In the genomic region with DNA sequence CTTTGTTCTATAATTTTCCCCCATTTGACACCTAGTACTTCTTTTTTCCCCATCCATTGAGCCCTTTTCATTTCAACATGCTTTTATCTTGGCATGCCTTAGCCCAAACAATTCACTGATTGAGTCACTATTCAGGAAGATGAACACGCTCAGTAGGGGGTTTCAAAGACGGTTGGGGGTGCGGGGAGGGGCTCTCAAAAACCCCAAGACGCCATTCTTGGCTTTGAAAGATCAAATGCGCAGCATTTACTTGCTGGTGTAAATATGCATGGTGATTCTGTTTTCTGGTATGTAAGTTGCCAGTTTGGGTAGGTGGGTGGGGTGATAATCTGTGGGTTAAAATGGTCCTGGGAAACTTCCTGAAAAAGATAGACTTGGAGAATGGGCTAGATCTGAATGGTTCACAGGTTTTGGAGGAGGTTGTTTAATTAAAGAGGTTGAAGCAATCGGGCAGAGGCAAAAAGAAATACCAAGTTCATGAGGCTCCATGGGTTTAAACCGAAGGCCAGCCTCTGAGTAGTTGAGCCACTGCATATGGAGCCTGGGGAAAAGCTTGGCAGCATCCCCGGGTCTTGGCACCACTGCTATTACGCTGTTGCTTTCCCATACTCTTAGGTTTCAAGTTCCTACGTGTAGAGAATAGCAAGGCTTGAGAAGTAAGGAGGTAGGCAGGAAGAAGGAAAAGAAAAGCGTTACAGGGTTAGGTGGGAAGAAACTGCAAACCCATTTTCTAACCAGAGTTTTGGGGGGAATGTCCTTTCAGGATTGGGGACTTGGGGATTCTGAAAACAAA, we compare ENCODE assay signal across 8 mouse cellular contexts. TPM values are rescaled to one million over a fixed set of nuclear protein-coding genes. Genes with fewer than 3 reads are reported as not detected.
DNase-seq lines count a peak whose midpoint lies in the region; ATAC-seq and TF ChIP-seq lines count a peak whose summit lies in the region.

No protein-coding gene starts in this region.

- no peaks in the 10 kb centered on the region for H3K36me3 ChIP-seq in lung, embryonic 15.5 days
- no peaks in the 10 kb centered on the region for H3K36me3 ChIP-seq in forebrain, embryonic 13.5 days (ENCODE audit: poor library complexity, severe bottlenecking)
- no peaks in the 10 kb centered on the region for H3K36me3 ChIP-seq in intestine, embryonic 16.5 days (ENCODE audit: control insufficient read depth, insufficient read depth, low read length)
- H3K36me3 ChIP-seq in myocyte (ENCODE audit: control insufficient read depth, insufficient read depth): no peaks in the 10 kb centered on the region

- H3K9me3 ChIP-seq in lung, embryonic 15.5 days: no peaks in the 10 kb centered on the region
- H3K9me3 ChIP-seq in forebrain, embryonic 13.5 days (replicated peaks): no peaks in the 10 kb centered on the region
- H3K9me3 ChIP-seq in intestine, embryonic 16.5 days (ENCODE audit: control insufficient read depth, low read length): no peaks in the 10 kb centered on the region

- H3K79me2 ChIP-seq in myocyte (ENCODE audit: control insufficient read depth, insufficient read depth): no peaks in the 10 kb centered on the region

- ATAC-seq in lung, embryonic 15.5 days (ENCODE audit: borderline replicate concordance, extremely low read depth, low FRiP score, low TSS enrichment): no peak
- no peak for ATAC-seq in forebrain, embryonic 13.5 days
- ATAC-seq in intestine, embryonic 16.5 days: no peak

- H3K9ac ChIP-seq in lung, embryonic 15.5 days: no peak overlapping the region
- H3K9ac ChIP-seq in forebrain, embryonic 13.5 days: peak overlapping the region; percentile 72
- H3K9ac ChIP-seq in intestine, embryonic 16.5 days (ENCODE audit: low read depth, low read length): 0 out of 2 replicates have a peak overlapping the region, but pooled peaks have one; percentile 15

- H3K4me2 ChIP-seq in lung, embryonic 15.5 days: peak overlapping the region; percentile 66
- peak overlapping the region; percentile 68 for H3K4me2 ChIP-seq in forebrain, embryonic 13.5 days
- H3K4me2 ChIP-seq in intestine, embryonic 16.5 days (ENCODE audit: low read depth, low read length): peak overlapping the region; percentile 56
- peak overlapping the region; percentile 75 for H3K4me2 ChIP-seq in myocyte (ENCODE audit: low read depth)

- H3K27ac ChIP-seq in lung, embryonic 15.5 days: no peak overlapping the region
- H3K27ac ChIP-seq in forebrain, embryonic 13.5 days: no peak overlapping the region
- H3K27ac ChIP-seq in intestine, embryonic 16.5 days (ENCODE audit: low read length): no peak overlapping the region

- TF ChIP-seq POLR2A in brain, embryonic 14.5 days (IDR thresholded peaks at IDR 0.05; ENCODE audit: borderline replicate concordance, extremely low read depth, insufficient read depth, insufficient read length, poor library complexity, severe bottlenecking): no peak
- TF ChIP-seq POLR2A in myocyte (IDR thresholded peaks at IDR 0.05; ENCODE audit: insufficient read length, low read depth): no peak

- H3K27me3 ChIP-seq in lung, embryonic 15.5 days: no peaks in the 10 kb centered on the region; the same call in 1 of the 2 replicates
- no peaks in the 10 kb centered on the region for H3K27me3 ChIP-seq in forebrain, embryonic 13.5 days
- H3K27me3 ChIP-seq in intestine, embryonic 16.5 days (replicated peaks; ENCODE audit: control insufficient read depth, insufficient read depth, low read length): no peaks in the 10 kb centered on the region
- no peaks in the 10 kb centered on the region for H3K27me3 ChIP-seq in myocyte (ENCODE audit: control insufficient read depth, insufficient read depth, insufficient read length)

- H3K4me3 ChIP-seq in lung, embryonic 15.5 days: peak overlapping the region; percentile 73
- peak overlapping the region; percentile 63 for H3K4me3 ChIP-seq in forebrain, embryonic 13.5 days
- H3K4me3 ChIP-seq in intestine, embryonic 16.5 days (ENCODE audit: low read length): peak overlapping the region; percentile 72
- peak overlapping the region; percentile 32 for H3K4me3 ChIP-seq in myocyte

- 26% methylated on average over 11 of the region's 11 CpGs for WGBS in lung, embryonic 15.5 days
- 24% methylated on average over 11 of the region's 11 CpGs for WGBS in forebrain, embryonic 13.5 days
- WGBS in intestine, embryonic 16.5 days: 35% methylated on average over 11 of the region's 11 CpGs

- H3ac ChIP-seq in myocyte (ENCODE audit: control insufficient read depth, insufficient read length): no peak overlapping the region

- DNase-seq in lung, postnatal 25 days (ENCODE audit: low spot score): no peak
- DNase-seq in brain, embryonic 14.5 days (ENCODE audit: low read depth): peak; percentile 74
- DNase-seq in retina, embryonic 14.5 days (ENCODE audit: low spot score): no peak
- no peak for DNase-seq in layer of hippocampus, postnatal 25 days (ENCODE audit: extremely low spot score in 1 of 2, low spot score in 1 of 2)

- peaks cover 5% of the 10 kb centered on the region; the same call in 1 of the 2 replicates for H3K4me1 ChIP-seq in lung, embryonic 15.5 days
- H3K4me1 ChIP-seq in forebrain, embryonic 13.5 days: peaks cover 17% of the 10 kb centered on the region
- H3K4me1 ChIP-seq in intestine, embryonic 16.5 days (ENCODE audit: control insufficient read depth, insufficient read depth, low read length): peaks cover 3% of the 10 kb centered on the region; the same call in 1 of the 2 replicates

- TF ChIP-seq CTCF in brain, embryonic 14.5 days (IDR thresholded peaks at IDR 0.05; ENCODE audit: borderline replicate concordance, extremely low read depth, insufficient read depth, insufficient read length): no peak

TF ChIP-seq in myocyte, 11 proteins besides CTCF, POLR2A, EP300 and RAD21:
- TF ChIP-seq CEBPB (IDR thresholded peaks at IDR 0.05; ENCODE audit: insufficient read depth, poor library complexity, severe bottlenecking) (no peak), SRF (IDR thresholded peaks at IDR 0.05; ENCODE audit: control insufficient read depth, insufficient read length, low read depth) (no peak), MYOD1 (IDR thresholded peaks at IDR 0.05; ENCODE audit: control insufficient read depth in 1 of 3, insufficient read length in 2 of 3, low read depth in 2 of 3) (no peak), POLR2AphosphoS2 (IDR thresholded peaks at IDR 0.05; ENCODE audit: insufficient read length, low read depth) (no peak), TCF3 (IDR thresholded peaks at IDR 0.05; ENCODE audit: insufficient read length, low read depth) (no peak), MYOG (IDR thresholded peaks at IDR 0.05; ENCODE audit: control insufficient read depth in 1 of 3, insufficient read depth in 1 of 3, insufficient read length in 2 of 3, low read depth in 2 of 3) (no peak), USF1 (IDR thresholded peaks at IDR 0.05; ENCODE audit: low read depth) (no peak), TCF12 (IDR thresholded peaks at IDR 0.05; ENCODE audit: insufficient read depth, poor library complexity, severe bottlenecking) (no peak), E2F4 (IDR thresholded peaks at IDR 0.05; ENCODE audit: insufficient read depth) (no peak), REST (IDR thresholded peaks at IDR 0.05; ENCODE audit: insufficient read depth, insufficient read length) (no peak), MAX (IDR thresholded peaks at IDR 0.05; ENCODE audit: low read depth) (no peak)
TF ChIP-seq in myocyte: peak in this region for 0.

RNA-seq across cellular contexts. Expression of a gene that starts 1.6 kb away (rescaled TPM):
- polyA plus RNA-seq in lung, embryonic 15.5 days (2015; fragmentation: Nextera tagmentation; extraction: Ambion mirVana): 3.3 and 3.8 TPM in 2 replicates
- 7.1 and 8.8 TPM in 2 replicates for polyA plus RNA-seq in brain, embryonic 14.5 days (2012; rRNA removed)
- 4.9 TPM in 2 replicates for polyA plus RNA-seq in forebrain, embryonic 13.5 days (2015; fragmentation: Nextera tagmentation; extraction: Ambion mirVana)
- polyA plus RNA-seq in intestine, embryonic 16.5 days (2015; fragmentation: Nextera tagmentation; extraction: Ambion mirVana): 2.3 and 2.5 TPM in 2 replicates
- polyA plus RNA-seq in myocyte (2012; fragmentation: generic; extraction: Trizol): 3.0 TPM
- 10 to 100 TPM; 45.9 to 46.2 TPM for total RNA-seq in layer of hippocampus, postnatal 25 days (2021)
